Mouse (Mus musculus): ENCODE measurements around the gene Wdr17. TPM values are rescaled to one million over a fixed set of nuclear protein-coding genes. Genes with fewer than 3 reads are reported as not detected.

Gene Wdr17
- polyA plus RNA-seq, 1 experiment from 2014 or later: 12.7 TPM

- H3K27me3 ChIP-seq: no peaks in the 10 kb centered on the region
- H3K27ac ChIP-seq: peak overlapping the region; percentile 64
- peak; percentile 69 for ATAC-seq (ENCODE audit: low FRiP score)
- WGBS: under 1% methylated on average over 23 of the region's 23 CpGs
- H3K36me3 ChIP-seq: no peaks in the 10 kb centered on the region
- H3K9me3 ChIP-seq: no peaks in the 10 kb centered on the region
- peaks cover 15% of the 10 kb centered on the region for H3K4me1 ChIP-seq (replicated peaks)
- peak overlapping the region; percentile 83 for H3K4me2 ChIP-seq
- H3K9ac ChIP-seq: peak overlapping the region; percentile 69
- H3K4me3 ChIP-seq: peak overlapping the region; percentile 47
Measured at GRCm38 (mm10) chr8:54779317-54780133, 107.5 kb downstream of the Wdr17 start.

GRCm38 (mm10) chr8:54777012-54777411 is 110.0 kb downstream of the Wdr17 start:
- Histone ChIP-seq H3K9ac (no peak overlapping the region), H3K9me3 (no peaks in the 10 kb centered on the region), H3K27me3 (no peaks in the 10 kb centered on the region), H3K27ac (no peak overlapping the region), H3K36me3 (no peaks in the 10 kb centered on the region), H3K4me2 (no peak overlapping the region), H3K4me3 (no peak overlapping the region), H3K4me1 (replicated peaks) (peaks cover 15% of the 10 kb centered on the region)
- no peak for ATAC-seq (ENCODE audit: low FRiP score)

- no peaks in the 10 kb centered on the region for H3K36me3 ChIP-seq
- peaks cover 15% of the 10 kb centered on the region for H3K4me1 ChIP-seq (replicated peaks)
- H3K9ac ChIP-seq: no peak overlapping the region
- H3K4me3 ChIP-seq: no peak overlapping the region
- no peak for ATAC-seq (ENCODE audit: low FRiP score)
- no peaks in the 10 kb centered on the region for H3K27me3 ChIP-seq
- H3K9me3 ChIP-seq: no peaks in the 10 kb centered on the region
- no peak overlapping the region for H3K27ac ChIP-seq
- no peak overlapping the region for H3K4me2 ChIP-seq
Measured at GRCm38 (mm10) chr8:54776241-54776640, 110.7 kb downstream of the Wdr17 start.

- Histone ChIP-seq H3K4me2 (no peak overlapping the region), H3K9ac (no peak overlapping the region), H3K27me3 (no peaks in the 10 kb centered on the region), H3K36me3 (no peaks in the 10 kb centered on the region), H3K4me3 (no peak overlapping the region), H3K9me3 (no peaks in the 10 kb centered on the region), H3K27ac (no peak overlapping the region), H3K4me1 (replicated peaks) (no peaks in the 10 kb centered on the region)
- 91% methylated on average over 1 of the region's 1 CpGs for WGBS
- no peak for ATAC-seq (ENCODE audit: low FRiP score)
Measured at GRCm38 (mm10) chr8:54757646-54758045, 129.3 kb downstream of the Wdr17 start.

- Histone ChIP-seq H3K4me2 (no peak overlapping the region), H3K27ac (no peak overlapping the region), H3K9me3 (no peaks in the 10 kb centered on the region), H3K9ac (no peak overlapping the region), H3K4me3 (no peak overlapping the region), H3K4me1 (replicated peaks) (no peaks in the 10 kb centered on the region), H3K36me3 (no peaks in the 10 kb centered on the region), H3K27me3 (peaks cover 3% of the 10 kb centered on the region; the same call in 1 of the 2 replicates)
- WGBS: 69% methylated on average over 5 of the region's 5 CpGs
- ATAC-seq (ENCODE audit: low FRiP score): 0 out of 2 replicates have a peak, but pooled peaks have one; percentile 52
Measured at GRCm38 (mm10) chr8:54736660-54737312, 150.2 kb downstream of the Wdr17 start.

GRCm38 (mm10) chr8:54724668-54725035 is 162.3 kb downstream of the Wdr17 start:
- peak; percentile 74 for ATAC-seq (ENCODE audit: low FRiP score)
- peak overlapping the region; percentile 49 for H3K4me3 ChIP-seq

GRCm38 (mm10) chr8:54723976-54724667 is 162.9 kb downstream of the Wdr17 start:
- peak overlapping the region; percentile 63 for H3K9ac ChIP-seq
- peak; percentile 100 for ATAC-seq (ENCODE audit: low FRiP score)
- no peaks in the 10 kb centered on the region for H3K9me3 ChIP-seq
- peaks cover 10% of the 10 kb centered on the region for H3K4me1 ChIP-seq (replicated peaks)
- H3K4me2 ChIP-seq: peak overlapping the region; percentile 54
- 2% methylated on average over 23 of the region's 23 CpGs for WGBS
- peak overlapping the region; percentile 46; the same call in 1 of the 2 replicates for H3K27ac ChIP-seq
- H3K36me3 ChIP-seq: no peaks in the 10 kb centered on the region
- peak overlapping the region; percentile 49 for H3K4me3 ChIP-seq
- H3K27me3 ChIP-seq: no peaks in the 10 kb centered on the region

More at GRCm38 (mm10) chr8:54724668-54725035, 162.3 kb downstream of the Wdr17 start:
- WGBS: 15% methylated on average over 8 of the region's 8 CpGs
- Histone ChIP-seq H3K4me2 (peak overlapping the region; percentile 54), H3K4me1 (replicated peaks) (peaks cover 10% of the 10 kb centered on the region), H3K27ac (peak overlapping the region; percentile 46; the same call in 1 of the 2 replicates), H3K9ac (peak overlapping the region; percentile 63; the same call in 1 of the 2 replicates), H3K9me3 (no peaks in the 10 kb centered on the region), H3K27me3 (no peaks in the 10 kb centered on the region), H3K36me3 (no peaks in the 10 kb centered on the region)

GRCm38 (mm10) chr8:54718515-54718914 is 168.5 kb downstream of the Wdr17 start:
- no peak for ATAC-seq (ENCODE audit: low FRiP score)
- Histone ChIP-seq H3K27ac (no peak overlapping the region), H3K4me3 (no peak overlapping the region), H3K36me3 (no peaks in the 10 kb centered on the region), H3K4me2 (no peak overlapping the region), H3K9me3 (no peaks in the 10 kb centered on the region), H3K9ac (no peak overlapping the region), H3K4me1 (replicated peaks) (no peaks in the 10 kb centered on the region), H3K27me3 (no peaks in the 10 kb centered on the region)
- 78% methylated on average over 4 of the region's 4 CpGs for WGBS

GRCm38 (mm10) chr8:54705743-54706142 is 181.2 kb downstream of the Wdr17 start:
- WGBS: 68% methylated on average over 2 of the region's 2 CpGs
- Histone ChIP-seq H3K27me3 (no peaks in the 10 kb centered on the region), H3K27ac (no peak overlapping the region), H3K9ac (no peak overlapping the region), H3K4me2 (no peak overlapping the region), H3K4me3 (no peak overlapping the region), H3K9me3 (no peaks in the 10 kb centered on the region), H3K36me3 (no peaks in the 10 kb centered on the region), H3K4me1 (replicated peaks) (no peaks in the 10 kb centered on the region)
- ATAC-seq (ENCODE audit: low FRiP score): no peak

GRCm38 (mm10) chr8:54671806-54672205 is 215.2 kb downstream of the Wdr17 start:
- no peak overlapping the region for H3K4me3 ChIP-seq
- H3K27ac ChIP-seq: no peak overlapping the region
- no peaks in the 10 kb centered on the region for H3K9me3 ChIP-seq
- H3K4me2 ChIP-seq: no peak overlapping the region
- no peaks in the 10 kb centered on the region for H3K27me3 ChIP-seq
- H3K9ac ChIP-seq: no peak overlapping the region
- no peaks in the 10 kb centered on the region for H3K36me3 ChIP-seq
- H3K4me1 ChIP-seq (replicated peaks): no peaks in the 10 kb centered on the region
- no peak for ATAC-seq (ENCODE audit: low FRiP score)

- H3K9ac ChIP-seq: no peak overlapping the region
- H3K4me3 ChIP-seq: no peak overlapping the region
- no peak overlapping the region for H3K4me2 ChIP-seq
- 81% methylated on average over 3 of the region's 3 CpGs for WGBS
- no peak overlapping the region for H3K27ac ChIP-seq
- no peaks in the 10 kb centered on the region for H3K27me3 ChIP-seq
- ATAC-seq (ENCODE audit: low FRiP score): no peak
- H3K36me3 ChIP-seq: no peaks in the 10 kb centered on the region
- no peaks in the 10 kb centered on the region for H3K9me3 ChIP-seq
- no peaks in the 10 kb centered on the region for H3K4me1 ChIP-seq (replicated peaks)
Measured at GRCm38 (mm10) chr8:54667756-54668155, 219.2 kb downstream of the Wdr17 start.

GRCm38 (mm10) chr8:54660675-54661074 is 226.3 kb downstream of the Wdr17 start:
- Histone ChIP-seq H3K4me3 (no peak overlapping the region), H3K4me2 (no peak overlapping the region), H3K9ac (no peak overlapping the region), H3K4me1 (replicated peaks) (no peaks in the 10 kb centered on the region), H3K9me3 (no peaks in the 10 kb centered on the region), H3K27ac (no peak overlapping the region), H3K27me3 (no peaks in the 10 kb centered on the region), H3K36me3 (peaks cover 4% of the 10 kb centered on the region)
- 46% methylated on average over 5 of the region's 5 CpGs for WGBS
- ATAC-seq (ENCODE audit: low FRiP score): peak; percentile 63

Data from hindbrain, embryonic 13.5 days (tissue).